Mouse (Mus musculus): ENCODE results near the gene Syna. TPM values are rescaled to one million over a fixed set of nuclear protein-coding genes. Genes with fewer than 3 reads are reported as not detected.

Syna gene
- polyA plus RNA-seq, 1 experiment from 2014 or later, result 0.14 TPM

DNA sequence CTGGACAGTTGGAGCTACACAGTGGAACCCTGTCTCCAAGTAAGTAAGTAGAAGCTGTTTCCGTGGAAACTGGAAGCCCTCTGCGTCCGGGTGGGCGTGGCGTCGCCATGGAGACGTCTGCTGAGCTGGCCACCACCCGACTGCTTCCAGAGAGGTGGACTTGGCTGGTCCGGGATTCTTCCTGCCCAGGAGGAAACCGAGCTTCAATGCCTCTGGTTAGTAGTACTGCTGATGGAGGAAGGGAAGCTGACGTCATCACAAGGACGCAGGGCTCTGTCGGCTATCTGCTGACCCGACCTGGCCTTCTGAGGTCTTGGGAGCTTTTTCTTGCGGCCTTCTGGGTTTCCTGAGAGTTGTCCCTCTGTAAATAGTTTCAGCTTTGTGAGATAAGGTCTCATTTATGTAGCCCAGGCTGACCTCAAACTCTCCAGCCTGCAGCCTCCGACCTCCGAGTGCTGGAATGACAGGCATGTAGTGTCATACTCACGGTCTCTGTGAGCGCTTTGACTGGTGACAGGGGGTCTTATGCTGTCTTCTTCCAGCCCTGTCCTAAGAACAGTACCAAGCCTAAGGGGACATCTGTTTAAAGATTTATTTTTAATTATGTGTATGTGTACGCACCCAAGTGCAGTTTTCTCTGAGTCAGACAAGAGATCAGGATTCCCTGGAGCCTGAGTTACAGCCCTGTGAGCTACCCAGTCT is 4.4 kb downstream of the Syna start:
- H3K36me3 ChIP-seq (ENCODE audit: control insufficient read depth, insufficient read depth, low read length), result no peaks in the 10 kb centered on the region
- WGBS, result 12% methylated on average over 20 of the region's 20 CpGs
- H3K27ac ChIP-seq (ENCODE audit: low read depth, low read length), result no peak overlapping the region
- no peak overlapping the region for H3K4me3 ChIP-seq (ENCODE audit: low read length)
- peak overlapping the region; percentile 15; the same call in 1 of the 2 replicates for H3K4me2 ChIP-seq (replicated peaks; ENCODE audit: low read depth, low read length)
- no peak overlapping the region for H3K9ac ChIP-seq (ENCODE audit: low read depth, low read length)
- H3K9me3 ChIP-seq (ENCODE audit: control insufficient read depth, low read length), result no peaks in the 10 kb centered on the region
- H3K4me1 ChIP-seq (ENCODE audit: control insufficient read depth, insufficient read depth, low read length), result peaks cover 10% of the 10 kb centered on the region
- ATAC-seq (ENCODE audit: low FRiP score, low TSS enrichment), result peak; percentile 45
- H3K27me3 ChIP-seq (ENCODE audit: control insufficient read depth, insufficient read depth, low read length), result no peaks in the 10 kb centered on the region

DNA sequence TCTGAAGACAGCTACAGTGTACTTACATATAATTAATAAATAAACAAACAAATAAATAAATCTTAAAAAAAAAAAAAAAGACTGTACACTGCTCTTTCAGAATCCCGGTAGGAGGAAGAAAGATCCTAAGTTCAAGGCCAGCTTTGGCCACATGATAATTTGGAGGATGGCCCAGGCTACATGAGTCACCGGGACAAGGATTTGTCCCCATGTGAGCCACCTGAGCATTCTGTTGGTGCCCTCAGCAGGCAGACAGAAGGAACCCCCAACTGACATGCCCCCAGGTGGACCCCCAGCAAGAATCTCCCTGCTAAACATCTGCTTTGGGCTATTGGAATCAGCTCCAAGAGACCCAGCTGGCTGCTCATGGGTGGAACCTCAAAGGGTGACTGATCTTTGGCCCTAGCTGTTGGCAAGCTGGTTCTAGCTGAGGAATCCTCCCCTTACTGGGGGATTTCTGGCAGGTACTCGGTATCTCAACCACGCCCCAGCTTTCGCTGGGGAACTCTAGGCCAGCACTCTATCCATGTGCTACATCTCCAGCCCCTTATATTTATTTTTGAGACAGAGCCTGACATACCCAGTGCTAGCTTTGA is 5.9 kb downstream of the Syna start:
- Histone ChIP-seq H3K9me3 (ENCODE audit: control insufficient read depth, low read length) (no peaks in the 10 kb centered on the region), H3K4me3 (ENCODE audit: low read length) (no peak overlapping the region), H3K27me3 (ENCODE audit: control insufficient read depth, insufficient read depth, low read length) (no peaks in the 10 kb centered on the region), H3K4me1 (ENCODE audit: control insufficient read depth, insufficient read depth, low read length) (peaks cover 19% of the 10 kb centered on the region), H3K4me2 (replicated peaks; ENCODE audit: low read depth, low read length) (no peak overlapping the region), H3K36me3 (ENCODE audit: control insufficient read depth, insufficient read depth, low read length) (no peaks in the 10 kb centered on the region), H3K9ac (ENCODE audit: low read depth, low read length) (no peak overlapping the region), H3K27ac (ENCODE audit: low read depth, low read length) (no peak overlapping the region)
- WGBS, result 88% methylated on average over 5 of the region's 5 CpGs
- ATAC-seq (ENCODE audit: low FRiP score, low TSS enrichment), result no peak

DNA sequence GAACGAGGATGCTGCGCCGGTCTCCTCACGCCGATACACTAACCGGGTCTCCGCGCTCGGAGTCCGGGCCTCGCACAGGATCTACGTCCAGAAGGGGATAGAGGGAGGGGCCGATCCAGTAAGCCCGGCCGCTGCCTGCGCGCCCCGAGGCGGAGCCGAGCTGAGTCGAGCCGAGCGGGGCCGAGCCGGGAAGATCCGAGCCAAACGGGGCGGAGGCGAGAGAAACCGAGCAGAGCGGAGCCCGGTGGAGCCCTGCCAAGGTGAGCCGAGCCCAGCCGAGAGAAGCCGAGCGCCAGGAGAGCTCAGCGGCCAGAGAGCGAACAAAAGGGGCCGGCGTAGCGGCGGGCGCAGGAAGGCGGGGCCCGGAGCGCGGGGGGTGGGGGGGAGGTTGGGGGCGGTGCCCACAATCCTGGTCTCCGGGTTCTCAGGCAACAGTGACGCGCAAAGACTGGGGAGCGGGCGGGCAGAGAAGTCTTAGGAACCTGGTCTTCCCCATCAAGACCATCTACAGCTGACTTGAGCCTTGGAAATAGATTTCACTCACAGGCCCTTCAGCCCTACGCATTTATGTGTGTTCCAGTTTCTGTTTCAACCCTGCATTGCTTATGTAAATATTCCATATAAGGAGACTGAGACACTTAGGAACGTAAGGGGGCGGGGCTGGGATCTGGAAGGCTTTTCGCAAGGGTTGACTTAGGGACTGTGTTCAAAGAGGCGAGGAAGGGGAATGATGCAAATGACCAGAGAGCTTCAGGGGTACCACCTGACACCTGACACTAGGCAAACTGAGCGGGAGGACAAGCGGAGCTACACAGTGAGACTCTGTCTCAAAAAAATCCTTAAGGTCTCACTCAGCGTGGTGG is 7.6 kb downstream of the Syna start, which contains the start of gene Clip2:
Gene Clip2, minus strand, starts transcription at position 325 of the 863 bp plus-strand sequence.
- H3K4me1 ChIP-seq (ENCODE audit: control insufficient read depth, insufficient read depth, low read length), result peaks cover 22% of the 10 kb centered on the region
- no peaks in the 10 kb centered on the region for H3K9me3 ChIP-seq (ENCODE audit: control insufficient read depth, low read length)
- peak; percentile 94 for ATAC-seq (ENCODE audit: low FRiP score, low TSS enrichment)

DNA sequence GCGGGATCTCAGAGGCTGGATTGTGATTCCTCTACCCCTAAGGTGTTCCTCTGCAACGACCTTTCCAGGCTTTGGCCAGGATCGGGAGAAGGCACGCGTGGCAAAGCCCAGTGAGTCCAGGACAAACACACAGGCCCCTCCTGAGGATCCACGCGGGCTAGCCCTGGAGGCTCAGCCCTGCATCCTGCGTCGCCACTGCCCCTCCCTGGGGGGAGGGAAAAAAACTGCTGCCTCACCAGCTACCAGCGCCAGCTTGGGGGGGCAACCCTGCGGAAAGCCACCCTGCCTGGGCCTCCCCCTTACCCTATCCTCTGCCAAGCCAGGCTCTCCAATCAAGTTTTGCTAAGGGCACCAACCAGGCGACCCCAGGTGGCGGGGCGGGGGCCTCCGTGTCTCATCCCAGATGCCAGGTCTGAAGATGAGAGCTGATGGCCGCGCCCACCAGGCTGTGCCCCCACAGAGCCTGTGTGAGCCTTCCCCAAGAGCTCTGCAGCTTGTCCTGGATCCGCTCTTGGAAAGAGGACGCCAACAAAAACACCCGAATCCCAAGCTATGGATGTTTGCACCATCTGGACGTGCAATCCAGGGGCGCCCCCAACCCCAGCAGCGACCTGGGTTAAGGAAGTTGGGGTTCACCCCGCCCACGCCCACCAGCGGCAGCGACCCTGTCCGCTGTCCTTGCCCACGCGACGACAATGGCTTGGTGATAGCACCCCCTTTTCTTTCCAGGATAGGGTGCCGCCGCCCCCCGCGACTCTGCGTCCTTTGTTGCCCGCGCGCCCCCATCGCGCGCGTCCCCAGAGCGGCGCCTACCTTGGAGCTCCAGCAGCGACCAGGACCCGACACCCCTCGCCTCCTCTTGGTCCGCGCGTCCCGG is 8.5 kb downstream of the Syna start:
- Histone ChIP-seq H3K27me3 (ENCODE audit: control insufficient read depth, insufficient read depth, low read length) (no peaks in the 10 kb centered on the region), H3K27ac (ENCODE audit: low read depth, low read length) (peak overlapping the region; percentile 89), H3K36me3 (ENCODE audit: control insufficient read depth, insufficient read depth, low read length) (no peaks in the 10 kb centered on the region), H3K4me1 (ENCODE audit: control insufficient read depth, insufficient read depth, low read length) (peaks cover 22% of the 10 kb centered on the region), H3K9ac (ENCODE audit: low read depth, low read length) (peak overlapping the region; percentile 78), H3K4me3 (ENCODE audit: low read length) (peak overlapping the region; percentile 75), H3K9me3 (ENCODE audit: control insufficient read depth, low read length) (no peaks in the 10 kb centered on the region), H3K4me2 (replicated peaks; ENCODE audit: low read depth, low read length) (peak overlapping the region; percentile 73)
- WGBS, result under 1% methylated on average over 50 of the region's 52 CpGs
- peak; percentile 11 for ATAC-seq (ENCODE audit: low FRiP score, low TSS enrichment)

More for the DNA sequence above, 7.6 kb downstream of the Syna start, which contains the start of gene Clip2:
- H3K4me2 ChIP-seq (replicated peaks; ENCODE audit: low read depth, low read length), result peak within 1 kb of the TSS; percentile 73
- H3K4me3 ChIP-seq (ENCODE audit: low read length), result peak within 1 kb of the TSS; percentile 75
- 1% methylated on average over 56 of the region's 61 CpGs for WGBS
- peak within 1 kb of the TSS; percentile 89 for H3K27ac ChIP-seq (ENCODE audit: low read depth, low read length)
- peak within 1 kb of the TSS; percentile 78 for H3K9ac ChIP-seq (ENCODE audit: low read depth, low read length)
- no peaks in the 10 kb centered on the region for H3K36me3 ChIP-seq (ENCODE audit: control insufficient read depth, insufficient read depth, low read length)
- H3K27me3 ChIP-seq (ENCODE audit: control insufficient read depth, insufficient read depth, low read length), result no peaks in the 10 kb centered on the region

DNA sequence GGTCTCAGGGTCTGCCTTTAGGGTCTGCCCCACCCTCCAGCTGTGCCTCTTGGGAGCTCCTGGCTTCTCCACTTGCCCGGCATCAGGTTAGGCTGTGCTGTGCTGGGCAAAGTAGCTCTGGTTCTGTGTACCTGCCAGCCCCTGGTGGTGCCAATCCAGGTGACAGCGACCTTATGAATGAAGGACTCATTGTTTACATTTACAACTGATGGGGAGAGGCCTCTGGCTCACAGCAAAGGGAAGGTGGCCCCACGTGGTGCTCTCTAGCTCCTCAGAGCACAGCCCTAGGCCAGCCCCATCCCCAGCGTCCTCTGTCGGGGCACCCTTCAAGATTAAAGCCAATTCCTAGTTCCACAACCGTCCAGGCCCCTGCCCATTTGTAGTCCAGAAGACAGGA is 9.1 kb downstream of the Syna start:
- no peaks in the 10 kb centered on the region for H3K27me3 ChIP-seq (ENCODE audit: control insufficient read depth, insufficient read depth, low read length)
- H3K27ac ChIP-seq (ENCODE audit: low read depth, low read length), result no peak overlapping the region; the same call in 1 of the 2 replicates
- ATAC-seq (ENCODE audit: low FRiP score, low TSS enrichment), result no peak
- H3K9ac ChIP-seq (ENCODE audit: low read depth, low read length), result peak overlapping the region; percentile 78
- H3K4me1 ChIP-seq (ENCODE audit: control insufficient read depth, insufficient read depth, low read length), result peaks cover 21% of the 10 kb centered on the region
- peak overlapping the region; percentile 73 for H3K4me2 ChIP-seq (replicated peaks; ENCODE audit: low read depth, low read length)
- peak overlapping the region; percentile 75 for H3K4me3 ChIP-seq (ENCODE audit: low read length)
- WGBS, result 13% methylated on average over 6 of the region's 6 CpGs
- no peaks in the 10 kb centered on the region for H3K9me3 ChIP-seq (ENCODE audit: control insufficient read depth, low read length)
- H3K36me3 ChIP-seq (ENCODE audit: control insufficient read depth, insufficient read depth, low read length), result no peaks in the 10 kb centered on the region

DNA sequence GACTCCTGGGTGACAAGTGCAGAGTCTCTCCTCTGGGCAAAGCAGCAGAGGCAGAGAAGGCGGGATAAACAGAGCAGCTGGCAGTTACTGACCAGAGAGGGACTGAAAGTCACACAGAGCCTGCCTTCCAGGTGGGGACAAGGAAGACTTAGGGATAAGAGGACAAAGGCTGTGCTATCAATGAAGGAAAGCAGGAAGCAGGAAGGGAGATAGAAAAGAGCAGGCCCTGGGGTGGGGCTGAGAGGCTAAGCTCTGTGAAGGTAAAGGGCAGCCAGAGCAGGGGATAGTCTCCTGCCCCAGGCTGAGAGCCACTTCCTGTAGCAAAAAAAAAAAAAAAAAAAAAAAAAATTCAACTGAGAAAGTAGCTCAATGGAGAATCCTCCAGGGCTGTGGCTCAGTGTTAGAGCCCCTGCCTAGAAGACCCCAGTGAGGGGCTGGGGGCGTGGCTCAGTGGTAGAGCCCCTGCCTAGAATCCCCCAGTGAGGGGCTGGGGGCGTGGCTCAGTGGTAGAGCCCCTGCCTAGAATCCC is 10.3 kb downstream of the Syna start:
- no peak for ATAC-seq (ENCODE audit: low FRiP score, low TSS enrichment)
- Histone ChIP-seq H3K4me3 (ENCODE audit: low read length) (no peak overlapping the region), H3K27ac (ENCODE audit: low read depth, low read length) (no peak overlapping the region), H3K27me3 (ENCODE audit: control insufficient read depth, insufficient read depth, low read length) (no peaks in the 10 kb centered on the region), H3K9me3 (ENCODE audit: control insufficient read depth, low read length) (no peaks in the 10 kb centered on the region), H3K4me1 (ENCODE audit: control insufficient read depth, insufficient read depth, low read length) (peaks cover 15% of the 10 kb centered on the region), H3K9ac (ENCODE audit: low read depth, low read length) (no peak overlapping the region), H3K4me2 (replicated peaks; ENCODE audit: low read depth, low read length) (no peak overlapping the region), H3K36me3 (ENCODE audit: control insufficient read depth, insufficient read depth, low read length) (no peaks in the 10 kb centered on the region)
- 90% methylated on average over 1 of the region's 3 CpGs for WGBS

DNA sequence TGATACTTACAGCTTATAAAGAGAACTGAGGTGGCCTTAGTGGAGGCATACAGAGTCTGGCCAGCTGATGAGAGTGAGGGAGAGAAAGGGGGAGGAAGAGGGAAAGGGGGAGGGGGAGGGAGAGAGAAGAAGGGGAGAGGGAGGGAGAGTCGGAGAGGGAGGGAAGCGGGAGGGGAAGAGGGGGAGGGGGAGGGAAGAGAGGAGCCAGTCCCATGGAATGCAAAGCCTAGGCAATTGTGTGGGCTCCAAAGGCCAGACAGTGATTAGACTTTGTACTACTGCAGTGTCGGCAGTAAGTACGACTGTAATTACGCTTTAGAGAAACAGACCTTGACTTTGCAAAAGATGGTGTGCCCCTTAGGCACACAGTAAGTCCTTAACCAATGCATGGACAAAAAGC is 11.7 kb downstream of the Syna start:
- no peak for ATAC-seq (ENCODE audit: low FRiP score, low TSS enrichment)
- Histone ChIP-seq H3K9ac (ENCODE audit: low read depth, low read length) (no peak overlapping the region), H3K4me2 (replicated peaks; ENCODE audit: low read depth, low read length) (no peak overlapping the region), H3K27ac (ENCODE audit: low read depth, low read length) (no peak overlapping the region), H3K9me3 (ENCODE audit: control insufficient read depth, low read length) (no peaks in the 10 kb centered on the region), H3K4me3 (ENCODE audit: low read length) (no peak overlapping the region), H3K27me3 (ENCODE audit: control insufficient read depth, insufficient read depth, low read length) (no peaks in the 10 kb centered on the region), H3K36me3 (ENCODE audit: control insufficient read depth, insufficient read depth, low read length) (no peaks in the 10 kb centered on the region), H3K4me1 (ENCODE audit: control insufficient read depth, insufficient read depth, low read length) (peaks cover 18% of the 10 kb centered on the region)
- WGBS, result 57% methylated on average over 5 of the region's 5 CpGs

DNA sequence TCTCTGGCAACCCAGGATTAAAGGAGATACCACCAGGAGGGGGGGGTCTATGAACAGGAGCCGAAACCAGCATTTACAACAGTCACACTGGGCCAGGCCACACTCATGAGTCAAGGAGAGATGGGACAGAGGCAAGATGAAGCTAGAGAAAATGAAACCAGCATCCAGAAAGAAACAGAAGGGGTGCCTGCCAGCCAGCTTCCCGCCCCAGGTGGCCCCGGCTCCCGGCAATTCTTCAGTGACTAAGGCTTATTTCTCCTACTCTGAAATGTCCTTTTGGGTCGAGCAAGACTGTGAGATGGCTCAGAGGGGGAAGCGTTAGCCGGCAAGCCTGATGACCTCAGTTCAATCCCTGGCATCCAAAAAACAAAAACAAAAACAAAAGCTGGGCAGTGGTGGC is 13.2 kb downstream of the Syna start:
- Histone ChIP-seq H3K9ac (ENCODE audit: low read depth, low read length) (no peak overlapping the region), H3K4me3 (ENCODE audit: low read length) (no peak overlapping the region), H3K9me3 (ENCODE audit: control insufficient read depth, low read length) (no peaks in the 10 kb centered on the region), H3K27me3 (ENCODE audit: control insufficient read depth, insufficient read depth, low read length) (no peaks in the 10 kb centered on the region), H3K4me2 (replicated peaks; ENCODE audit: low read depth, low read length) (no peak overlapping the region), H3K36me3 (ENCODE audit: control insufficient read depth, insufficient read depth, low read length) (no peaks in the 10 kb centered on the region), H3K27ac (ENCODE audit: low read depth, low read length) (no peak overlapping the region), H3K4me1 (ENCODE audit: control insufficient read depth, insufficient read depth, low read length) (peaks cover 22% of the 10 kb centered on the region)
- WGBS, result 82% methylated on average over 7 of the region's 7 CpGs
- no peak for ATAC-seq (ENCODE audit: low FRiP score, low TSS enrichment)

Data from kidney, embryonic 14.5 days (tissue).